Mouse (Mus musculus) embryonic facial prominence, embryonic 12.5 days (tissue): Measurements from ENCODE around the gene 1700023F06Rik. TPM values are rescaled to one million over a fixed set of nuclear protein-coding genes. Genes with fewer than 3 reads are reported as not detected.

ENCODE experiments used
- ATAC-seq: fragments of 200-750 bp; cut with Nextera tagmentation; 2 replicates; pipeline ENCODE4 v1.8.0; 2017; ENCODE audit not compliant: insufficient number of reproducible peaks, insufficient read depth, low FRiP score, low TSS enrichment
- H3K27ac ChIP-seq: fragments of 300-500 bp; sonication (generic); 2 replicates; pipeline ENCODE4 v1.5.1; 2016; ENCODE audit warnings: mild to moderate bottlenecking
- H3K27me3 ChIP-seq: fragments of 300-500 bp; sonication (generic); 2 replicates; pipeline ENCODE4 v1.6.1; 2016; ENCODE audit warnings: mild to moderate bottlenecking, moderate library complexity
- H3K36me3 ChIP-seq: fragments of 300-500 bp; sonication (generic); 2 replicates; pipeline ENCODE4 v1.6.1; 2016; ENCODE audit warnings: mild to moderate bottlenecking
- H3K4me1 ChIP-seq: fragments of 300-500 bp; sonication (generic); 2 replicates; pipeline ENCODE4 v1.6.1; 2016
- H3K4me2 ChIP-seq: fragments of 300-500 bp; sonication (generic); replicated peaks from 2 replicates; pipeline ENCODE4 v1.6.1; 2016; ENCODE audit warnings: mild to moderate bottlenecking, moderate library complexity
- H3K4me3 ChIP-seq: fragments of 300-500 bp; sonication (generic); 2 replicates; pipeline ENCODE4 v1.5.1; 2016; ENCODE audit warnings: mild to moderate bottlenecking
- H3K9ac ChIP-seq: fragments of 300-500 bp; sonication (generic); 2 replicates; pipeline ENCODE4 v1.6.1; 2016; ENCODE audit warnings: mild to moderate bottlenecking, moderate library complexity
- H3K9me3 ChIP-seq: fragments of 300-500 bp; sonication (generic); 2 replicates; pipeline ENCODE4 v1.6.1; 2016; ENCODE audit warnings: mild to moderate bottlenecking, moderate library complexity
- WGBS: fragments of 180-500 bp; shearing (Covaris S2); methylation state at CpG from one replicate; pipeline ENCODE4 v1.1.7; 2016; 5-methylcytosine and 5-hydroxymethylcytosine counted together
- polyA plus RNA-seq: library from polyadenylated mRNA; unstranded; fragments of >200 nt; fragmentation: Nextera tagmentation; extraction: Ambion mirVana; gene quantifications from 2 replicates; pipeline ENCODE4 v1.2.1, GENCODE M21; 2016

The 1700023F06Rik gene
- polyA plus RNA-seq = 0.95 and 1.1 TPM in 2 replicates

DNA sequence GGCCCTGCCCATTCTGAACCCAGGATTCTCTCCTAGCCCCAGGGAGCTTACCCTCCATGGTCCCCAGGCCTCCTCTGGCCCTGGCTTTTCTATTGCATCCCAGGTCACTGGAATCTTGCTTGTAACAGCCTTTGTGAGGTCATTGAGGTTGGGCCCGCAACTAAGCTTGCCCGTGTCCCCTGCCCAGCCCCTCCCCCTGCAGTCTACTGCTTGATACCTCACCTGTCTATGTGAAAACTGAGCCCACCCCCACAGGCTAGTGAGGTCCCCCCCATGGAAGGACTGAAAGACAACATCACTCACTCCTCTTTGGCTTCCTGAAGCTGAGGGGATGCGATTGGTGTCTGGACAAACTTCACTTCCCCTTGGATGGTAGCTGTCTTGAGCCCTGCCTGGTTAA, at the start of gene 1700023F06Rik:
1700023F06Rik (minus strand) TSS at position 101 of the 400 bp plus-strand sequence.
- 80% methylated on average over 3 of the region's 3 CpGs for WGBS
- H3K4me1 ChIP-seq = no peaks in the 10 kb centered on the region
- ATAC-seq = no peak
- no peak within 1 kb of the TSS for H3K4me3 ChIP-seq
- no peaks in the 10 kb centered on the region for H3K36me3 ChIP-seq
- no peaks in the 10 kb centered on the region for H3K9me3 ChIP-seq
- no peak within 1 kb of the TSS for H3K4me2 ChIP-seq
- 0 out of 2 replicates have a peak, but pooled peaks cover 3% of the 10 kb centered on the region for H3K27me3 ChIP-seq
- no peak within 1 kb of the TSS for H3K27ac ChIP-seq
- no peak within 1 kb of the TSS for H3K9ac ChIP-seq

DNA sequence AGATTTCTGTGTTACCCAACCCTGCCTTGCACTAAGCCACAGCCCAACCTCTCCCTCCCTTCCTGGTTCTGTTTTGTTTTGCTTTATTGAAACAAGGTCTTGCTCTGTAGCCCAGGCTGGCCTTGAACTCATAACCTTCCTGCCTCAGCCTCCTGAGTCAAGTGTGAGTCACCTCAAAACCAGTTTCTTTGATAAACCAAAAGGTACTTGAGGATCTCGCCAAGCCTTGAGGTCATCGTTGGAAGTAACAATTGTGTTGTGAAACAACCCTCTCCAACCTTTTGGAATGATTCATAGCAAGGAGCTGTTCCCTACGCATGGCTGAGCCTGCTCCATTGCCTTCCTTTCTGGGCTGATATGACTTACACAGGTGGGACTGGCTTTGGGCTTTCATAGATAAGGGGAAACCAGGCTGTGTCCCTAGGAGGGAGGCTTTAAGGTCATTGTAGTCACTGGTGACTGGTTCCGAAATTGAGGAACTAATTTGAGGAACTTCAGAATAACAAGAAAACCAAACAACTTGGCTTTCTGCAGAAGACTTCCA, 49.7 kb upstream of the 1700023F06Rik start:
- ATAC-seq = no peak
- peaks cover 10% of the 10 kb centered on the region for H3K4me1 ChIP-seq
- no peak overlapping the region for H3K4me3 ChIP-seq
- no peak overlapping the region for H3K4me2 ChIP-seq
- no peak overlapping the region for H3K9ac ChIP-seq
- 90% methylated on average over 4 of the region's 4 CpGs for WGBS
- H3K9me3 ChIP-seq = no peaks in the 10 kb centered on the region
- no peaks in the 10 kb centered on the region for H3K27me3 ChIP-seq
- no peak overlapping the region for H3K27ac ChIP-seq
- H3K36me3 ChIP-seq = no peaks in the 10 kb centered on the region

- Histone ChIP-seq H3K27ac (no peak overlapping the region), H3K4me3 (no peak overlapping the region), H3K4me2 (no peak overlapping the region), H3K27me3 (no peaks in the 10 kb centered on the region), H3K4me1 (peaks cover 9% of the 10 kb centered on the region; the same call in 1 of the 2 replicates), H3K9me3 (no peaks in the 10 kb centered on the region), H3K9ac (no peak overlapping the region), H3K36me3 (no peaks in the 10 kb centered on the region)
- WGBS = 86% methylated on average over 5 of the region's 5 CpGs
- no peak for ATAC-seq
Measured at GRCm38 (mm10) chr11:103253605-103254004, 45.2 kb upstream of the 1700023F06Rik start.

GRCm38 (mm10) chr11:103252380-103252779, 44.0 kb upstream of the 1700023F06Rik start:
- WGBS = 94% methylated on average over 5 of the region's 5 CpGs
- ATAC-seq = no peak

DNA sequence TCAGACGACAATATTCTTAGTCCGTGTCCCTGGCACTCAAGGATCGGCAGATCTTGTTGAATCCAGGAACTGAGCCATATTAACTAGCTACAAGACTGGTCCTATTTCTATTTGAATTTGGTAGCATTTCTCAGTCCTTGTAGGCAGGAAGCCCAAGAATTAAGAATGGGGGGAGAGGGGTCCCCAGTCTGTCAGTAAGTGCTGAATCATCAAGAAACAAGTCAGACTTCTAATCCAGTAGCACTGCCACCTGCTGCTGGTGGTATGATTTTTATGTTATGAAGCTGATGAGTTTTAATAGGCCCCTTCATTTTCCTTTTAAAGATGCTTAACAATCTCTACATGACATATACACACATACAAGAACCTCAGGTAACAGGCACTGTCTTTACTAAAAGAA, 42.0 kb upstream of the 1700023F06Rik start:
- H3K9ac ChIP-seq = no peak overlapping the region
- no peak for ATAC-seq
- WGBS = 93% methylated on average over 3 of the region's 3 CpGs
- peaks cover 33% of the 10 kb centered on the region for H3K4me1 ChIP-seq
- no peak overlapping the region for H3K27ac ChIP-seq
- H3K27me3 ChIP-seq = no peaks in the 10 kb centered on the region
- no peak overlapping the region for H3K4me2 ChIP-seq
- no peak overlapping the region for H3K4me3 ChIP-seq
- H3K36me3 ChIP-seq = no peaks in the 10 kb centered on the region
- no peaks in the 10 kb centered on the region for H3K9me3 ChIP-seq

More at GRCm38 (mm10) chr11:103252380-103252779, 44.0 kb upstream of the 1700023F06Rik start:
- Histone ChIP-seq H3K9ac (no peak overlapping the region), H3K4me3 (no peak overlapping the region), H3K27ac (no peak overlapping the region), H3K27me3 (no peaks in the 10 kb centered on the region), H3K36me3 (no peaks in the 10 kb centered on the region), H3K4me1 (peaks cover 20% of the 10 kb centered on the region), H3K9me3 (no peaks in the 10 kb centered on the region), H3K4me2 (no peak overlapping the region)

- Histone ChIP-seq H3K4me2 (no peak overlapping the region), H3K27ac (0 out of 2 replicates have a peak overlapping the region, but pooled peaks have one; percentile 30), H3K36me3 (no peaks in the 10 kb centered on the region), H3K4me3 (no peak overlapping the region), H3K27me3 (no peaks in the 10 kb centered on the region), H3K9me3 (no peaks in the 10 kb centered on the region), H3K9ac (no peak overlapping the region), H3K4me1 (peaks cover 35% of the 10 kb centered on the region)
- 52% methylated on average over 6 of the region's 6 CpGs for WGBS
- no peak for ATAC-seq
Measured at GRCm38 (mm10) chr11:103249509-103249908, 41.2 kb upstream of the 1700023F06Rik start.

DNA sequence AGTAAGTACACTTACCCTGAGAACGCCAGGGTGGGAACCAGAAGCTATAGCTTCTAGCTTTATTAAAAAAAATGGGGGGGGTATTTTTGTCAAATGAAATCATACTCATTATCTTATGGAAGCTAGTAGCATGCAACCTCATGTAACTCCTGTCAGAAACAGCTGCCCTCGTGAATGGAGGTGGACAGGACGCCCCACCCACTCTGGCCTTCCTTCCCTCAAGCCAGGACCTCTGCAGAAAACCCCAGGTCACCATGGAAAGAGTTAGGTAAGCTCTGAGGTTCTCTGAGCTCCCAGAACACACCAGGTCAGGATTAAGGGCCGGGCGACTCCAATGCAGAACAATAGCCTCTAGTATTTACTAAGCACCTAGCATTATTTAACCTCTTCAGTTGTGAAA, 40.5 kb upstream of the 1700023F06Rik start:
- H3K4me1 ChIP-seq = peaks cover 35% of the 10 kb centered on the region
- H3K27ac ChIP-seq = no peak overlapping the region
- H3K27me3 ChIP-seq = no peaks in the 10 kb centered on the region
- ATAC-seq = no peak
- no peak overlapping the region for H3K4me2 ChIP-seq
- no peaks in the 10 kb centered on the region for H3K36me3 ChIP-seq
- H3K9ac ChIP-seq = no peak overlapping the region
- no peaks in the 10 kb centered on the region for H3K9me3 ChIP-seq
- WGBS = 50% methylated on average over 5 of the region's 5 CpGs
- H3K4me3 ChIP-seq = no peak overlapping the region

DNA sequence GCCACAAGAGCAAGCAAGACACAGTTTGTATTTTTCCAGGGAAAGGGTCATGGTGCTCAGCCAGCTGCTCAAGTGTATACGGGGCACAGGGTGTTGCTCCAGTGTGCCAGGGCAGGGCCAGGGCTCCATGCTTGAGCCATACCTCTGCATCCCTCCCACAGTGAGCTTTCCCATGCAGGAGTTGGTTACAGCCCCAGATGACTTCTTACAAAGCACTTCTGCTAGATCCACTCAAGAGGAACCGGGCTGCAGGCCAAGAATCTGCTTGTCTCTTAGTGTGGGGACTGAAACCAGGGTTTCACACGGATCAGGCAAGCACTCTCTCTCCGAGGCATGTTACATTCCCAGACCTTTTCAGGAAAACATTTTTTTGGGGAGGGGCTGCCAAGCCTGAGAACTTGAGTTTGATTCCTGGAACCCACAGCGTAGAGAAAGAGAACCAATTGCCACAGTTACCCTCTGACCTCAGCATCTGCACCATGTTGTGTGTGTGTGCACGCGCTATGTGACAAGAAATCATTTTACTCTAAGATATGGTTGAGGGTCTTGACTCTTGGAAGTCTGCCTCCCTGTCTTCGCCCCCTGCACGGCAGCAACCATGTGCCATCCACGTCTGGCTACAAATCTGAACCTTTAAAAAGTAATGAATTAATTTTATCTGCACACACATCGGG, 39.3 kb upstream of the 1700023F06Rik start:
- H3K27me3 ChIP-seq = no peaks in the 10 kb centered on the region
- H3K9ac ChIP-seq = no peak overlapping the region
- H3K9me3 ChIP-seq = no peaks in the 10 kb centered on the region
- H3K36me3 ChIP-seq = no peaks in the 10 kb centered on the region
- no peak overlapping the region for H3K4me2 ChIP-seq
- WGBS = 66% methylated on average over 11 of the region's 11 CpGs
- peak overlapping the region; percentile 55; the same call in 1 of the 2 replicates for H3K27ac ChIP-seq
- H3K4me3 ChIP-seq = no peak overlapping the region
- peaks cover 35% of the 10 kb centered on the region for H3K4me1 ChIP-seq
- ATAC-seq = no peak

DNA sequence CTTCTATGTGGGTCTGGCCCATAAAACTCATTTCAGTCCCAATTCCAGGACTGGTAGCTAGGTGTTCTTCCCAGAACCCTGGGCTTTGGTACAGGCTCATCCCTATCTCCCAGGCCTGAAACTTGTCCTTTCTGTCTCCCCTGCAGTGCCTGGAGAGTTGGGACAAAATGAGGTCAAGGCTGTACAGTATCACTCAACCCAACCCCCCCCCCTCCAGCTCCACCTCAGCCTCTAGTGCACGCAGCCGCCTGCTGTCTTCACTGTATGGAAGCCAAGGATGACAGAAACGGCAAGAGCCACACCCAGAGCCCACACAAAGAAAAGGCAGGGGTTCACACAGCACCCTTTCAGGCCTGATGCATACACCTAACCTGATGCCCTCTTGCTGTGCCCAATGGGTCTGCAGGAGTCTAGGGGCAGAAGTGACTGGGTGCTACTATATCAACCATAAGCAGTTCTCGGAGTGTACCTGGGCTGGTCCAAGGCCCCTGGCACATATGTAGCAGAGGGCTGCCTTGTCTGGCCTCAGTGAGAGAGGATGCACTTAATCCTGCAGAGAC, 38.5 kb upstream of the 1700023F06Rik start:
- no peak overlapping the region for H3K4me2 ChIP-seq
- 70% methylated on average over 4 of the region's 4 CpGs for WGBS
- H3K9me3 ChIP-seq = no peaks in the 10 kb centered on the region
- peaks cover 35% of the 10 kb centered on the region for H3K4me1 ChIP-seq
- no peak for ATAC-seq
- H3K27ac ChIP-seq = no peak overlapping the region
- no peak overlapping the region for H3K4me3 ChIP-seq
- no peaks in the 10 kb centered on the region for H3K36me3 ChIP-seq
- H3K9ac ChIP-seq = no peak overlapping the region
- H3K27me3 ChIP-seq = no peaks in the 10 kb centered on the region

DNA sequence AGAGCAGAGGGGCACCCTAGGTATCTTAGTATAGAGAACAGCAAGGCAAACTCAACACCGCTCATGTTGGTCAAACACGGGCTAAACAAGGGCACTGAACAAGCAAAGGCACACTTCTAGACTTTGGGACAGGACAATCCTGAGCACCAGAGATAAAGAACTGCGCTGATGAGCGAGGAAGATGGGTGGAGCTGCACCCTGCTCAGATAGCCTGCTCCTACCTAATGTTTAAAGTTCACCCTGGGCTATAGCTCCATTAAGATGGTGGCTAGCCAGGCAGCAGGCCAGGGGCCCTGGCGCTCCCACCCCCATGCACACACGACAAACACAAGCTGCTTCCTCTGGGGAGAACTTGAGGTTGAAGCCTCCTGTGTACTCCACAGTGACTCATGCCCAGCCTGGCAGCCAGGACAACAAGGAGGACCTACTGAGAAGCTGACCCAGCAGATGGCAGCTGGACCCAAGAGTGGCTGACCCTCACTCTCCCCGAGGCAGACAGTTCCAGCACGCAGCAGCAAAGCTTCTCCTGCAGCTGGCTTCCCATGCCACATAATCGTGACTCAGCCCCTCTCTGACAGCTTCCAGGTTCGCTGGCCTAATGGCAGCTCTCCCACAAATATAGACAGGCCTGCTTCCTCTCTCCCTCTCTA, 37.8 kb upstream of the 1700023F06Rik start:
- H3K27ac ChIP-seq = no peak overlapping the region
- H3K4me3 ChIP-seq = no peak overlapping the region
- WGBS = 76% methylated on average over 10 of the region's 10 CpGs
- H3K9ac ChIP-seq = no peak overlapping the region
- no peaks in the 10 kb centered on the region for H3K9me3 ChIP-seq
- peaks cover 35% of the 10 kb centered on the region for H3K4me1 ChIP-seq
- no peaks in the 10 kb centered on the region for H3K27me3 ChIP-seq
- H3K36me3 ChIP-seq = 0 out of 2 replicates have a peak, but pooled peaks cover 1% of the 10 kb centered on the region
- no peak for ATAC-seq
- H3K4me2 ChIP-seq = no peak overlapping the region

DNA sequence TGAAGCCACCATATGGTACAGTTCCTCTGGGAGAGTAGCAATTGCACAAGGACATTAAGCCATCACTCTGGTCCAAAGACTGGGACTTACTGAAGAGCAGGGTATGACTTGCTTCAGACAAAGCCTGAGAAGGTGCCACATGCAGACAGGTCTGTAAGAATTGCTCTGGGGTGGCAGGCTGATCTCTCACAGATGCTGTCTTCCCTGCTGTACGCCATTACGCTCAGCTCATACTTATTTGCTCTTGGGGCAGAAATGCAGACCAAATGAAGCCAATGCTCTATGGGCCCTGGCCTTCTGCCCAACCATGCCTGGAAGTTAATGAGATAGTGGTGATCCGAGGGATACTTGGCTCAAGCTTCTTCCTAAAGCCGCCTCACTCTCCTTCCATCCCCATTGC, 36.5 kb upstream of the 1700023F06Rik start:
- ATAC-seq = no peak
- WGBS = 91% methylated on average over 4 of the region's 4 CpGs
- Histone ChIP-seq H3K27me3 (no peaks in the 10 kb centered on the region), H3K36me3 (peaks cover 7% of the 10 kb centered on the region; the same call in 1 of the 2 replicates), H3K4me3 (no peak overlapping the region), H3K4me2 (no peak overlapping the region), H3K27ac (no peak overlapping the region), H3K9ac (no peak overlapping the region), H3K9me3 (no peaks in the 10 kb centered on the region), H3K4me1 (peaks cover 35% of the 10 kb centered on the region)
